Mouse (Mus musculus) ES-E14 (cell line): ENCODE data around the gene Nupr1. TPM values are rescaled to one million over a fixed set of nuclear protein-coding genes. Genes with fewer than 3 reads are reported as not detected.

Source experiments
- DNase-seq: peaks from one replicate; pipeline ENCODE4 v3.0.0-alpha.2; 2013; ENCODE audit warnings: low read depth, low spot score
- H3K27ac ChIP-seq: 2 replicates; pipeline ENCODE4 v1.5.1; 2012; ENCODE audit warnings: low read depth, mild to moderate bottlenecking, low read length, moderate library complexity, mixed read lengths; ENCODE audit not compliant: poor library complexity, insufficient read depth, severe bottlenecking
- H3K36me3 ChIP-seq: 2 replicates; pipeline ENCODE4 v1.6.1; 2012; ENCODE audit warnings: mild to moderate bottlenecking, low read length, moderate library complexity, mixed read lengths; ENCODE audit not compliant: control insufficient read depth, poor library complexity, insufficient read depth, severe bottlenecking
- H3K4me1 ChIP-seq, 2 experiments: fragments of 150-350 bp in 1 of 2; sonication (generic) in 1 of 2; 2 replicates each; pipeline ENCODE4 v1.6.1; 2012; ENCODE audit warnings: low read length in 2 of 2, mild to moderate bottlenecking in 1 of 2, mixed read lengths in 1 of 2; ENCODE audit not compliant: control insufficient read depth in 2 of 2, insufficient read depth in 2 of 2, poor library complexity in 1 of 2
- H3K4me3 ChIP-seq, 2 experiments: fragments of 150-350 bp in 1 of 2; sonication (generic) in 1 of 2; 2 replicates each; pipeline ENCODE4 v1.5.1; 2012; ENCODE audit warnings: low read length in 2 of 2, low read depth in 1 of 2, mild to moderate bottlenecking in 1 of 2, mixed read lengths in 1 of 2; ENCODE audit not compliant: insufficient read depth in 1 of 2, poor library complexity in 1 of 2, severe bottlenecking in 1 of 2
- H3K9ac ChIP-seq: 2 replicates; pipeline ENCODE4 v1.6.1; 2012; ENCODE audit warnings: low read depth, mild to moderate bottlenecking, low read length, mixed read lengths; ENCODE audit not compliant: poor library complexity, insufficient read depth, severe bottlenecking
- H3K9me3 ChIP-seq: fragments of 150-350 bp; sonication (generic); 2 replicates; pipeline ENCODE4 v1.6.1; 2012; ENCODE audit warnings: low read depth, mild to moderate bottlenecking, low read length; ENCODE audit not compliant: control insufficient read depth, insufficient read depth
- CHD2 ChIP-seq: IDR thresholded peaks from 2 replicates; pipeline ENCODE4 v1.6.1; 2014; ENCODE audit warnings: mild to moderate bottlenecking, low read depth, low read length, inconsistent platforms
- HCFC1 ChIP-seq: IDR thresholded peaks from 2 replicates; pipeline ENCODE4 v1.6.1; 2012; ENCODE audit warnings: low read length, inconsistent platforms, borderline replicate concordance; ENCODE audit not compliant: insufficient read depth
- MAFK ChIP-seq: IDR thresholded peaks from 2 replicates; pipeline ENCODE4 v1.6.1; 2014; ENCODE audit warnings: mild to moderate bottlenecking, low read depth, low read length, inconsistent platforms; ENCODE audit not compliant: insufficient read depth
- ZC3H11A ChIP-seq: IDR thresholded peaks from 2 replicates; pipeline ENCODE4 v1.6.1; 2012; ENCODE audit warnings: low read depth, mild to moderate bottlenecking, inconsistent platforms, low read length, borderline replicate concordance
- ZNF384 ChIP-seq: IDR thresholded peaks from 2 replicates; pipeline ENCODE4 v1.6.1; 2012; ENCODE audit warnings: low read depth, low read length, inconsistent platforms
- in situ Hi-C, 2 experiments: fragments of 600-800 bp; cut with MboI; formaldehyde crosslinking; loops; one replicate each; pipeline ENCODE4 v1.15.1; 2025; ENCODE audit warnings: low sequenced_read_pairs in 2 of 2, inconsistent platforms in 1 of 2; ENCODE audit not compliant: unreplicated experiment in 2 of 2
- total RNA-seq: library from RNA; depleted of rRNA; stranded (reverse); fragments of 300-350 nt; gene quantifications from 2 replicates; pipeline ENCODE4 v1.2.3, GENCODE M21; 2012; rRNA removed

Gene Nupr1
- 16.4 and 20.4 TPM in 2 replicates for total RNA-seq

- Histone ChIP-seq H3K9ac (no peak within 1 kb of the TSS), H3K4me3 (no peak within 1 kb of the TSS), H3K27ac (no peak within 1 kb of the TSS), H3K36me3 (no peaks in the 10 kb centered on the region), H3K9me3 (no peaks in the 10 kb centered on the region), H3K4me1 (peaks cover 11 to 18% of the 10 kb centered on the region in 2 experiments)
- in situ Hi-C loops = no loop called here
- no peak for DNase-seq
- TF ChIP-seq HCFC1 = no peak
- no peak for TF ChIP-seq ZNF384
- TF ChIP-seq ZC3H11A = no peak
- TF ChIP-seq CHD2 = no peak
- no peak for TF ChIP-seq MAFK
Measured at GRCm38 (mm10) chr7:126630824-126631518, at the start of gene Nupr1. Nupr1 (minus strand) TSS chr7:126630861.

- no peak overlapping the region for H3K4me3 ChIP-seq
- no peak for DNase-seq
- H3K27ac ChIP-seq = no peak overlapping the region
- TF ChIP-seq MAFK (no peak), ZNF384 (no peak), CHD2 (no peak), ZC3H11A (no peak), HCFC1 (no peak)
- in situ Hi-C loops = no loop called here
- no peaks in the 10 kb centered on the region for H3K36me3 ChIP-seq
- no peak overlapping the region for H3K9ac ChIP-seq
- H3K9me3 ChIP-seq = no peaks in the 10 kb centered on the region
- H3K4me1 ChIP-seq = 0 out of 4 replicates have a peak, but pooled peaks cover 0 to 2% of the 10 kb centered on the region in 2 experiments
Measured at GRCm38 (mm10) chr7:126679683-126680082, 49.0 kb upstream of the Nupr1 start.

GRCm38 (mm10) chr7:126678545-126679341, 48.1 kb upstream of the Nupr1 start:
- Histone ChIP-seq H3K4me3 (no peak overlapping the region), H3K4me1 (0 out of 4 replicates have a peak, but pooled peaks cover 0 to 2% of the 10 kb centered on the region in 2 experiments), H3K36me3 (no peaks in the 10 kb centered on the region), H3K9ac (no peak overlapping the region), H3K9me3 (no peaks in the 10 kb centered on the region), H3K27ac (no peak overlapping the region)
- DNase-seq = no peak
- TF ChIP-seq HCFC1 (no peak), ZNF384 (no peak), ZC3H11A (no peak), MAFK (no peak), CHD2 (no peak)
- in situ Hi-C loops = no loop called here

- 0 out of 4 replicates have a peak, but pooled peaks cover 0 to 2% of the 10 kb centered on the region in 2 experiments for H3K4me1 ChIP-seq
- in situ Hi-C loops = no loop called here
- no peak for TF ChIP-seq ZNF384
- no peak for TF ChIP-seq ZC3H11A
- TF ChIP-seq MAFK = no peak
- TF ChIP-seq HCFC1 = no peak
- no peak for TF ChIP-seq CHD2
- no peak overlapping the region for H3K4me3 ChIP-seq
- peaks cover 7% of the 10 kb centered on the region for H3K36me3 ChIP-seq
- no peak overlapping the region for H3K27ac ChIP-seq
- no peaks in the 10 kb centered on the region for H3K9me3 ChIP-seq
- H3K9ac ChIP-seq = no peak overlapping the region
- no peak for DNase-seq
Measured at GRCm38 (mm10) chr7:126676631-126677220, 46.1 kb upstream of the Nupr1 start.
